8 mouse cellular contexts compared by ENCODE assay signal in genomic region chr2:4586245-4586644, GRCm38 (mm10).
DNase-seq lines count a peak whose midpoint lies in the region; ATAC-seq lines count a peak whose summit lies in the region.
"Had no signal": no experiment of that assay in that cellular context is flagged by ENCODE, and none has a peak within 500 bp of the region (broad histone marks: within the 10 kb centered on the region; RNA-seq: fewer than 3 reads in every experiment).

No protein-coding gene starts in this region.

- no peak overlapping the region for H3K4me2 ChIP-seq in neural tube, embryonic 13.5 days
- H3K4me2 ChIP-seq in hindbrain, embryonic 13.5 days: no peak overlapping the region
- H3K4me2 ChIP-seq in limb, embryonic 13.5 days (replicated peaks): no peak overlapping the region
- H3K4me2 ChIP-seq: liver, embryonic 15.5 days had no signal

- H3K27ac ChIP-seq in neural tube, embryonic 13.5 days (replicated peaks): 0 out of 2 replicates have a peak overlapping the region, but pooled peaks have one; percentile 28
- peak overlapping the region; percentile 3 for H3K27ac ChIP-seq in hindbrain, embryonic 13.5 days
- peak overlapping the region; percentile 90; the same call in 1 of the 2 replicates for H3K27ac ChIP-seq in limb, embryonic 13.5 days
- H3K27ac ChIP-seq: liver, embryonic 15.5 days had no signal

- WGBS in neural tube, embryonic 13.5 days: 74% methylated on average over 11 of the region's 11 CpGs
- WGBS in hindbrain, embryonic 13.5 days: 67% methylated on average over 11 of the region's 11 CpGs
- WGBS in limb, embryonic 13.5 days: 15% methylated on average over 11 of the region's 11 CpGs

- ATAC-seq in neural tube, embryonic 13.5 days (ENCODE audit: low read depth): no peak
- no peak for ATAC-seq in hindbrain, embryonic 13.5 days (ENCODE audit: low FRiP score)
- ATAC-seq in limb, embryonic 13.5 days (ENCODE audit: low FRiP score, low read depth): no peak

- DNase-seq in neural tube, embryonic 10.5 days (ENCODE audit: extremely low spot score, low spot score): no peak
- no peak for DNase-seq in left cerebral cortex, adult 11 months (ENCODE audit: low spot score)
- no peak for DNase-seq in adrenal gland, postnatal 14 days
- no peak for DNase-seq in B cell, adult 2 months

- H3K9me3 ChIP-seq in neural tube, embryonic 13.5 days: no peaks in the 10 kb centered on the region
- H3K9me3 ChIP-seq in hindbrain, embryonic 13.5 days: no peaks in the 10 kb centered on the region
- no peaks in the 10 kb centered on the region for H3K9me3 ChIP-seq in limb, embryonic 13.5 days
- H3K9me3 ChIP-seq: liver, embryonic 15.5 days had no signal

- no peaks in the 10 kb centered on the region for H3K27me3 ChIP-seq in neural tube, embryonic 13.5 days
- no peaks in the 10 kb centered on the region for H3K27me3 ChIP-seq in hindbrain, embryonic 13.5 days
- no peaks in the 10 kb centered on the region for H3K27me3 ChIP-seq in limb, embryonic 13.5 days
- H3K27me3 ChIP-seq: liver, embryonic 15.5 days had no signal

- no peak overlapping the region for H3K9ac ChIP-seq in neural tube, embryonic 13.5 days
- H3K9ac ChIP-seq in hindbrain, embryonic 13.5 days: no peak overlapping the region
- H3K9ac ChIP-seq in limb, embryonic 13.5 days: no peak overlapping the region
- H3K9ac ChIP-seq: liver, embryonic 15.5 days had no signal

- H3K36me3 ChIP-seq in neural tube, embryonic 13.5 days: peaks cover 56% of the 10 kb centered on the region
- peaks cover 56% of the 10 kb centered on the region for H3K36me3 ChIP-seq in hindbrain, embryonic 13.5 days
- peaks cover 54% of the 10 kb centered on the region for H3K36me3 ChIP-seq in limb, embryonic 13.5 days

- peaks cover 23% of the 10 kb centered on the region for H3K4me1 ChIP-seq in neural tube, embryonic 13.5 days (replicated peaks)
- H3K4me1 ChIP-seq in hindbrain, embryonic 13.5 days (replicated peaks): peaks cover 17% of the 10 kb centered on the region
- peaks cover 71% of the 10 kb centered on the region for H3K4me1 ChIP-seq in limb, embryonic 13.5 days

- no peak overlapping the region for H3K4me3 ChIP-seq in neural tube, embryonic 13.5 days
- no peak overlapping the region for H3K4me3 ChIP-seq in hindbrain, embryonic 13.5 days
- H3K4me3 ChIP-seq in limb, embryonic 13.5 days: no peak overlapping the region
- H3K4me3 ChIP-seq: liver, embryonic 15.5 days had no signal

Comparison
In these comparisons a context has a peak if more than half of its experiments do, and no peak if none do; other contexts are left out.
1. H3K27ac ChIP-seq: peak in every context shown above with its lines; median percentile 90 in limb, embryonic 13.5 days; 28 in neural tube, embryonic 13.5 days; 3 in hindbrain, embryonic 13.5 days.